Mouse (Mus musculus): ENCODE measurements around the gene Borcs5.

- TF ChIP-seq CTCF (conservative IDR thresholded peaks at IDR 0.05 in 1 of 2, IDR thresholded peaks at IDR 0.05 in 1 of 2; ENCODE audit: low read depth in 2 of 2, low read length in 2 of 2): no peak
- TF ChIP-seq ZMIZ1 (IDR thresholded peaks at IDR 0.05; ENCODE audit: low read depth, low read length): no peak
- no peak for TF ChIP-seq MXI1 (IDR thresholded peaks at IDR 0.05; ENCODE audit: low read depth, low read length)
- TF ChIP-seq POLR2A (IDR thresholded peaks at IDR 0.05; ENCODE audit: low read depth, low read length): no peak
- TF ChIP-seq MAFK (IDR thresholded peaks at IDR 0.05; ENCODE audit: insufficient replicate concordance, low read length): no peak
These were observed 67.2 kb downstream of the Borcs5 start for GRCm38 (mm10) chr6:134706467-134706866.
